7 mouse cellular contexts compared by ENCODE assay signal in the genomic region with DNA sequence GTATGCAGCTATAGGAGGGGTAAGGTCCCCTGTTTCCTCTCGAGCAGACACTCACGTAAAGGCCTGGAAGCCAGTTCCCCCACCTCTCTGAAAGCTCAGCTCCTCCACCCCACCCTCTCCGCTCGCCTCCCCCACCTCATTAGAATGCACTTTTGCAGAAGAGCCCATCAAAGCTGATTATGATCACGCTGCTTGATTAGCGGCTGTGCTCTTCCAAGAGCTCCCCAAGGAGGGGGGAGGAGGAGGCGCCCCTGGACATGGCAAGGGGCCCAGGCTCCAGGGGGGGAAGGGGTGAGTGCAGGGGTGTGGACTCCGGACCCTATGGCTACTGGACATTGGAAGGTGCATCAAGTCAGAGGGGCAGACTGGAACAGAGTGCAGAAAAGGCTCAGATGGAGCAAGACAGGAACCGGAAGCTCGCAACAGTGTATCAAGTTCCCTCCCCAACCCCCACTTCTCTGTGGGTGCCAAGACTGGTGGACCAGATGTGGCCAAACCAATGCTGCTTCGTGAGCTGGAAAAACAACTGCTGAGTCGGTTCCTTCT.
DNase-seq lines count a peak whose midpoint lies in the region; ATAC-seq and TF ChIP-seq lines count a peak whose summit lies in the region.

No protein-coding gene starts in this region.

- no peaks in the 10 kb centered on the region for H3K9me3 ChIP-seq in hindbrain, embryonic 14.5 days (ENCODE audit: control insufficient read depth, low read length)

- no peak overlapping the region for H3K9ac ChIP-seq in hindbrain, embryonic 14.5 days

- no peaks in the 10 kb centered on the region for H3K36me3 ChIP-seq in hindbrain, embryonic 14.5 days (replicated peaks; ENCODE audit: control insufficient read depth, insufficient read depth)
- H3K36me3 ChIP-seq in myocyte (ENCODE audit: control insufficient read depth, insufficient read depth), result no peaks in the 10 kb centered on the region

- H3K4me2 ChIP-seq in hindbrain, embryonic 14.5 days (replicated peaks), result 0 out of 2 replicates have a peak overlapping the region, but pooled peaks have one; percentile 19
- H3K4me2 ChIP-seq in myocyte (ENCODE audit: low read depth), result peak overlapping the region; percentile 30

- H3K27ac ChIP-seq in hindbrain, embryonic 14.5 days, result peak overlapping the region; percentile 91

- H3ac ChIP-seq in myocyte (ENCODE audit: control insufficient read depth, insufficient read length), result no peak overlapping the region

- no peaks in the 10 kb centered on the region for H3K79me2 ChIP-seq in myocyte (ENCODE audit: control insufficient read depth, insufficient read depth)

- peak; percentile 67 for ATAC-seq in hindbrain, embryonic 14.5 days (ENCODE audit: low FRiP score)

- H3K4me3 ChIP-seq in hindbrain, embryonic 14.5 days (replicated peaks; ENCODE audit: low read length), result no peak overlapping the region
- no peak overlapping the region for H3K4me3 ChIP-seq in myocyte

- H3K27me3 ChIP-seq in hindbrain, embryonic 14.5 days (ENCODE audit: control insufficient read depth, insufficient read depth, low read length), result no peaks in the 10 kb centered on the region
- peaks cover 33% of the 10 kb centered on the region for H3K27me3 ChIP-seq in myocyte (ENCODE audit: control insufficient read depth, insufficient read depth, insufficient read length)

- intact Hi-C loops in left cerebral cortex, postnatal 4 days (cut with DNase I), result no loop called here

- DNase-seq in 3T3-L1 (ENCODE audit: low read depth, low spot score) (peak; percentile 48), MN1 (ENCODE audit: low spot score) (peak; percentile 87)
- peak; percentile 54 for DNase-seq in forelimb bud, embryonic 11.5 days (ENCODE audit: low read depth, low spot score)
- peak; percentile 72 for DNase-seq in hindbrain, embryonic 14.5 days (ENCODE audit: low spot score)
- peak; percentile 75 for DNase-seq in left cerebral cortex, postnatal 4 days
- no peak for DNase-seq in c-Kit-positive CD71-positive TER-119-positive erythroid progenitor cells, embryonic 14.5 days (ENCODE audit: low spot score)

- H3K4me1 ChIP-seq in hindbrain, embryonic 14.5 days (replicated peaks; ENCODE audit: control insufficient read depth, insufficient read depth, low read length), result peaks cover 49% of the 10 kb centered on the region

- WGBS in hindbrain, embryonic 14.5 days, result 12% methylated on average over 12 of the region's 12 CpGs

- no peak for TF ChIP-seq POLR2A in myocyte (IDR thresholded peaks at IDR 0.05; ENCODE audit: insufficient read length, low read depth)

TF ChIP-seq in myocyte, 11 proteins besides CTCF, POLR2A, EP300 and RAD21:
- TF ChIP-seq CEBPB (IDR thresholded peaks at IDR 0.05; ENCODE audit: insufficient read depth, poor library complexity, severe bottlenecking) (no peak), POLR2AphosphoS2 (IDR thresholded peaks at IDR 0.05; ENCODE audit: insufficient read length, low read depth) (no peak), USF1 (IDR thresholded peaks at IDR 0.05; ENCODE audit: low read depth) (no peak), REST (IDR thresholded peaks at IDR 0.05; ENCODE audit: insufficient read depth, insufficient read length) (no peak), MYOD1 (IDR thresholded peaks at IDR 0.05; ENCODE audit: control insufficient read depth in 1 of 3, insufficient read length in 2 of 3, low read depth in 2 of 3) (no peak), E2F4 (IDR thresholded peaks at IDR 0.05; ENCODE audit: insufficient read depth) (no peak), MYOG (IDR thresholded peaks at IDR 0.05; ENCODE audit: control insufficient read depth in 1 of 3, insufficient read depth in 1 of 3, insufficient read length in 2 of 3, low read depth in 2 of 3) (no peak), TCF12 (IDR thresholded peaks at IDR 0.05; ENCODE audit: insufficient read depth, poor library complexity, severe bottlenecking) (no peak), MAX (IDR thresholded peaks at IDR 0.05; ENCODE audit: low read depth) (no peak), TCF3 (IDR thresholded peaks at IDR 0.05; ENCODE audit: insufficient read length, low read depth) (no peak)
